Mouse (Mus musculus): Measurements from ENCODE around the gene Slc25a3. TPM values are rescaled to one million over a fixed set of nuclear protein-coding genes. Genes with fewer than 3 reads are reported as not detected.

The Slc25a3 gene
- total and polyA plus RNA-seq, 3 experiments: 368 to 868 (median 497) TPM

GRCm38 (mm10) chr10:91100101-91100500 is 23.8 kb downstream of the Slc25a3 start:
- Histone ChIP-seq H3K4me3 (ENCODE audit: control insufficient read depth in 1 of 2, insufficient read depth in 1 of 2, low read depth in 2 of 2, low read length in 2 of 2) (no peak overlapping the region), H3K27ac (ENCODE audit: control insufficient read depth, low read depth, low read length) (no peak overlapping the region), H3K9me3 (replicated peaks; ENCODE audit: insufficient read depth, low read length) (no peaks in the 10 kb centered on the region), H3K27me3 (ENCODE audit: control insufficient read depth in 1 of 2, insufficient read depth in 2 of 2, low read length in 2 of 2) (no peaks in the 10 kb centered on the region), H3K36me3 (ENCODE audit: control insufficient read depth in 1 of 2, insufficient read depth in 2 of 2, low read length in 2 of 2) (peaks cover 0 to 1% of the 10 kb centered on the region in 2 experiments; a peak in 1 of 4 replicates), H3K4me1 (ENCODE audit: control insufficient read depth in 1 of 2, insufficient read depth in 2 of 2, low read length in 2 of 2) (no peaks in the 10 kb centered on the region), H3K9ac (ENCODE audit: control insufficient read depth, low read depth, low read length, poor library complexity, severe bottlenecking) (no peak overlapping the region), H3K79me2 (ENCODE audit: control insufficient read depth, insufficient read depth, low read length, poor library complexity) (no peaks in the 10 kb centered on the region)
- DNase-seq (ENCODE audit: low read depth, low spot score): no peak
- no peak for TF ChIP-seq MAFK (IDR thresholded peaks at IDR 0.05; ENCODE audit: borderline replicate concordance, low read depth, low read length)
- no peak for TF ChIP-seq CHD2 (IDR thresholded peaks at IDR 0.05; ENCODE audit: low read length)
- no peak for TF ChIP-seq ZNF384 (IDR thresholded peaks at IDR 0.05; ENCODE audit: low read depth, low read length)

DNA sequence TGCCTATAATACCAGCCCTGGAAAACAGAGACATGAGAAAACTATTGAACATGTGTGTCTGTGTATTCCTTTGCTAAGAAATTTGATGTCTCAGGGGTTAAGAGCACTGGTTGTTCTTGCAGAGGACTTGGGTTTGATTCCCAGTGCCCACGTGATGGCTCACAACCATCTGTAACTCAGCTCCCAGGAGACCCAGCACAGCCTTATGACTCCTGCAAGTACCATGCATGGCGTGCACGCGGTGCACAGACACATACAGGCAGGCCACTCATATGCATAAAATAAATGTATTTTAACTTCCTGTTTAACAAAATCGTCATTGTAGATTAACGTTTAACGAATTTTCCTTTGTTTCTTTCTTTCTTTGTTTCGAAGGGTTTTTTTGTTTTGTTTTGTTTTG is 25.8 kb downstream of the Slc25a3 start:
- no peaks in the 10 kb centered on the region; a peak in 1 of 4 replicates for H3K4me1 ChIP-seq (ENCODE audit: control insufficient read depth in 1 of 2, insufficient read depth in 2 of 2, low read length in 2 of 2)
- DNase-seq (ENCODE audit: low read depth, low spot score): no peak
- no peaks in the 10 kb centered on the region for H3K79me2 ChIP-seq (ENCODE audit: control insufficient read depth, insufficient read depth, low read length, poor library complexity)
- no peak overlapping the region for H3K4me3 ChIP-seq (ENCODE audit: control insufficient read depth in 1 of 2, insufficient read depth in 1 of 2, low read depth in 2 of 2, low read length in 2 of 2)
- TF ChIP-seq TBP (IDR thresholded peaks at IDR 0.05; ENCODE audit: low read depth, low read length) (no peak), CTCF (IDR thresholded peaks at IDR 0.05 in 2 of 3, conservative IDR thresholded peaks at IDR 0.05 in 1 of 3; ENCODE audit: control insufficient read depth in 1 of 3, insufficient read depth in 1 of 3, low read depth in 2 of 3, low read length in 3 of 3, poor library complexity in 1 of 3, severe bottlenecking in 1 of 3) (no peak), MAX (IDR thresholded peaks at IDR 0.05; ENCODE audit: low read length) (no peak), POLR2A (IDR thresholded peaks at IDR 0.05; ENCODE audit: control insufficient read depth in 1 of 2, insufficient read depth in 1 of 2, low read depth in 1 of 2, low read length in 2 of 2, poor library complexity in 1 of 2) (no peak), NELFE (IDR thresholded peaks at IDR 0.05; ENCODE audit: low read depth, low read length) (no peak), CHD2 (IDR thresholded peaks at IDR 0.05; ENCODE audit: low read length) (no peak), ZC3H11A (IDR thresholded peaks at IDR 0.05; ENCODE audit: low read depth, low read length) (no peak), USF2 (IDR thresholded peaks at IDR 0.05; ENCODE audit: borderline replicate concordance in 1 of 2, insufficient read depth in 1 of 2, low read depth in 1 of 2, low read length in 2 of 2) (no peak), MAFK (IDR thresholded peaks at IDR 0.05; ENCODE audit: borderline replicate concordance, low read depth, low read length) (no peak), SMC3 (IDR thresholded peaks at IDR 0.05; ENCODE audit: low read depth, low read length) (no peak), SIN3A (IDR thresholded peaks at IDR 0.05; ENCODE audit: low read length) (no peak), MEF2A (IDR thresholded peaks at IDR 0.05; ENCODE audit: extremely low read depth, insufficient replicate concordance, low read depth, low read length, poor library complexity, severe bottlenecking) (no peak)
- no peaks in the 10 kb centered on the region for H3K27me3 ChIP-seq (ENCODE audit: control insufficient read depth in 1 of 2, insufficient read depth in 2 of 2, low read length in 2 of 2)
- no peaks in the 10 kb centered on the region for H3K9me3 ChIP-seq (replicated peaks; ENCODE audit: insufficient read depth, low read length)
- H3K9ac ChIP-seq (ENCODE audit: control insufficient read depth, low read depth, low read length, poor library complexity, severe bottlenecking): no peak overlapping the region
- H3K27ac ChIP-seq (ENCODE audit: control insufficient read depth, low read depth, low read length): no peak overlapping the region
- H3K36me3 ChIP-seq (ENCODE audit: control insufficient read depth in 1 of 2, insufficient read depth in 2 of 2, low read length in 2 of 2): peaks cover 0 to 1% of the 10 kb centered on the region in 2 experiments; a peak in 1 of 4 replicates

Measured in MEL (cell line).